Mouse (Mus musculus): ENCODE data around the gene Dnajc5g. TPM values are rescaled to one million over a fixed set of nuclear protein-coding genes. Genes with fewer than 3 reads are reported as not detected.

Dnajc5g gene
- total and polyA plus RNA-seq, 3 experiments, result not detected

GRCm38 (mm10) chr5:31138968-31139425 lies 32.9 kb downstream of the Dnajc5g start:
- Histone ChIP-seq H3K4me3 (replicated peaks in 1 of 3; ENCODE audit: low read depth in 2 of 3, low read length in 2 of 3, poor library complexity in 1 of 3) (no peak overlapping the region), H3K4me1 (ENCODE audit: control insufficient read depth in 1 of 2, insufficient read depth in 2 of 2) (no peaks in the 10 kb centered on the region), H3K36me3 (replicated peaks in 1 of 2; ENCODE audit: control insufficient read depth in 1 of 2, insufficient read depth in 1 of 2, low read length in 1 of 2) (peaks cover 10 to 23% of the 10 kb centered on the region in 2 experiments), H3K9me3 (replicated peaks; ENCODE audit: low read length) (no peaks in the 10 kb centered on the region), H3K4me2 (ENCODE audit: insufficient read depth, low read depth, poor library complexity, severe bottlenecking) (no peak overlapping the region), H3K79me2 (replicated peaks; ENCODE audit: control insufficient read depth, extremely low read depth, insufficient read depth, poor library complexity, severe bottlenecking) (no peaks in the 10 kb centered on the region), H3K27ac (ENCODE audit: insufficient read depth, low read depth) (no peak overlapping the region), H3K27me3 (replicated peaks) (no peaks in the 10 kb centered on the region), H3K9ac (ENCODE audit: insufficient read depth, low read depth) (no peak overlapping the region)
- TF ChIP-seq MAFK (IDR thresholded peaks at IDR 0.05; ENCODE audit: insufficient replicate concordance, low read length) (no peak), ZNF384 (IDR thresholded peaks at IDR 0.05; ENCODE audit: low read depth, low read length) (no peak), IRF4 (IDR thresholded peaks at IDR 0.05; ENCODE audit: low read depth, low read length) (no peak), POLR2AphosphoS2 (IDR thresholded peaks at IDR 0.05; ENCODE audit: low read depth, low read length) (no peak), JUN (IDR thresholded peaks at IDR 0.05; ENCODE audit: insufficient read depth, low read depth, low read length) (no peak), ELF1 (IDR thresholded peaks at IDR 0.05; ENCODE audit: low read depth, low read length) (no peak), CHD2 (IDR thresholded peaks at IDR 0.05; ENCODE audit: low read length) (no peak), ZC3H11A (IDR thresholded peaks at IDR 0.05; ENCODE audit: low read depth, low read length) (no peak), MAX (IDR thresholded peaks at IDR 0.05; ENCODE audit: low read length) (no peak), HCFC1 (IDR thresholded peaks at IDR 0.05; ENCODE audit: low read depth, low read length) (no peak), ZMIZ1 (IDR thresholded peaks at IDR 0.05; ENCODE audit: low read depth, low read length) (no peak)
- in situ Hi-C loops (cut with MboI; ENCODE audit: low pct_ligation_motif_present, low pct_unique_long_range_greater_than_20kb, low sequenced_read_pairs) (no loop called here), dilution Hi-C loops (cut with MboI; ENCODE audit: extremely low pct_ligation_motif_present, extremely low pct_unique_long_range_greater_than_20kb, low sequenced_read_pairs) (no loop called here)
- DNase-seq (ENCODE audit: extremely low read depth), result no peak

GRCm38 (mm10) chr5:31149781-31150180 lies 43.7 kb downstream of the Dnajc5g start:
- Histone ChIP-seq H3K79me2 (replicated peaks; ENCODE audit: control insufficient read depth, extremely low read depth, insufficient read depth, poor library complexity, severe bottlenecking) (no peaks in the 10 kb centered on the region), H3K9ac (ENCODE audit: insufficient read depth, low read depth) (no peak overlapping the region), H3K36me3 (replicated peaks in 1 of 2; ENCODE audit: control insufficient read depth in 1 of 2, insufficient read depth in 1 of 2, low read length in 1 of 2) (peaks cover 35 to 65% of the 10 kb centered on the region in 2 experiments), H3K9me3 (replicated peaks; ENCODE audit: low read length) (no peaks in the 10 kb centered on the region), H3K27ac (ENCODE audit: insufficient read depth, low read depth) (no peak overlapping the region), H3K4me3 (replicated peaks in 1 of 3; ENCODE audit: low read depth in 2 of 3, low read length in 2 of 3, poor library complexity in 1 of 3) (no peak overlapping the region), H3K27me3 (replicated peaks) (no peaks in the 10 kb centered on the region), H3K4me1 (ENCODE audit: control insufficient read depth in 1 of 2, insufficient read depth in 2 of 2) (peaks cover 3 to 24% of the 10 kb centered on the region in 2 experiments; a peak in 2 of 4 replicates), H3K4me2 (ENCODE audit: insufficient read depth, low read depth, poor library complexity, severe bottlenecking) (no peak overlapping the region)
- DNase-seq (ENCODE audit: extremely low read depth), result no peak
- TF ChIP-seq ETS1 (conservative IDR thresholded peaks at IDR 0.05; ENCODE audit: low read depth, low read length) (no peak), TBP (conservative IDR thresholded peaks at IDR 0.05; ENCODE audit: low read depth, low read length) (no peak), RAD21 (IDR thresholded peaks at IDR 0.05; ENCODE audit: low read depth, low read length) (no peak), MYC (IDR thresholded peaks at IDR 0.05; ENCODE audit: low read depth, low read length) (no peak), USF1 (IDR thresholded peaks at IDR 0.05; ENCODE audit: low read depth, low read length) (no peak), ZC3H11A (IDR thresholded peaks at IDR 0.05; ENCODE audit: low read depth, low read length) (no peak), POLR2AphosphoS2 (IDR thresholded peaks at IDR 0.05; ENCODE audit: low read depth, low read length) (no peak)
- in situ Hi-C loops (cut with MboI; ENCODE audit: low pct_ligation_motif_present, low pct_unique_long_range_greater_than_20kb, low sequenced_read_pairs) (no loop called here), dilution Hi-C loops (cut with MboI; ENCODE audit: extremely low pct_ligation_motif_present, extremely low pct_unique_long_range_greater_than_20kb, low sequenced_read_pairs) (no loop called here)
